Mouse (Mus musculus) heart, postnatal 0 days (tissue): ENCODE measurements around the gene Foxp1.

Experiments used
- CTCF ChIP-seq: IDR thresholded peaks from 2 replicates; pipeline ENCODE4 v1.5.1; 2016; ENCODE audit warnings: antibody characterized with exemption, control low read depth, low read depth
- EP300 ChIP-seq: IDR thresholded peaks from 2 replicates; pipeline ENCODE4 v1.6.1; 2016; ENCODE audit warnings: antibody characterized with exemption, low read depth

- TF ChIP-seq CTCF (0 out of 2 replicates have a peak, but pooled peaks have one; percentile 10), EP300 (no peak)
Measured at GRCm38 (mm10) chr6:99319415-99320405, 202.8 kb downstream of the Foxp1 start.
